Mouse (Mus musculus): ENCODE measurements around the gene Ciz1.

- TF ChIP-seq POLR2A (IDR thresholded peaks at IDR 0.05; ENCODE audit: low read depth, low read length), result no peak
- TF ChIP-seq CTCF (IDR thresholded peaks at IDR 0.05; ENCODE audit: borderline replicate concordance, insufficient read depth, low read length), result no peak
Observed at GRCm38 (mm10) chr2:32382689-32383088, 30.6 kb downstream of the Ciz1 start.

Measured in embryonic fibroblast, embryonic 13.5 days (primary cell).